Mouse (Mus musculus) liver, adult 2 months (tissue): Measurements from ENCODE around the gene Tcf7. TPM values are rescaled to one million over a fixed set of nuclear protein-coding genes. Genes with fewer than 3 reads are reported as not detected.

Experiments
- DNase-seq: peaks from one replicate; pipeline ENCODE4 v3.0.0-alpha.2; 2011; ENCODE audit warnings: low read depth, low spot score; ENCODE audit errors: extremely low read depth
- H3K27ac ChIP-seq: fragments of 200-500 bp; replicated peaks from 2 replicates; pipeline ENCODE4 v1.5.1; 2012; ENCODE audit warnings: low read depth, mild to moderate bottlenecking, control low read depth, inconsistent platforms, low read length; ENCODE audit not compliant: insufficient read depth
- H3K27me3 ChIP-seq: fragments of 200-500 bp; 2 replicates; pipeline ENCODE4 v1.6.1; 2012; ENCODE audit warnings: mild to moderate bottlenecking, moderate library complexity, low read length, inconsistent platforms; ENCODE audit not compliant: control insufficient read depth, insufficient read depth
- H3K36me3 ChIP-seq: fragments of 200-500 bp; 2 replicates; pipeline ENCODE4 v1.6.1; 2012; ENCODE audit warnings: low read length, inconsistent platforms; ENCODE audit not compliant: control insufficient read depth, insufficient read depth
- H3K4me1 ChIP-seq: fragments of 200-500 bp; 2 replicates; pipeline ENCODE4 v1.6.1; 2011; ENCODE audit warnings: low read length; ENCODE audit not compliant: control insufficient read depth, insufficient read depth
- H3K4me3 ChIP-seq: fragments of 200-500 bp; 2 replicates; pipeline ENCODE4 v1.5.1; 2011; ENCODE audit warnings: low read depth, mild to moderate bottlenecking, control low read depth, low read length, moderate library complexity; ENCODE audit not compliant: insufficient read depth
- H3K79me2 ChIP-seq: fragments of 200-500 bp; 2 replicates; pipeline ENCODE4 v1.6.1; 2012; ENCODE audit warnings: inconsistent platforms, mild to moderate bottlenecking, low read length, moderate library complexity; ENCODE audit not compliant: control insufficient read depth, insufficient read depth
- H3K9ac ChIP-seq: fragments of 200-500 bp; 2 replicates; pipeline ENCODE4 v1.6.1; 2012; ENCODE audit warnings: low read depth, mild to moderate bottlenecking, control low read depth, inconsistent platforms, low read length
- CTCF ChIP-seq: fragments of 200-500 bp; IDR thresholded peaks from 2 replicates; pipeline ENCODE4 v1.5.1; 2011; ENCODE audit warnings: low read depth, low read length, control low read depth
- POLR2A ChIP-seq: fragments of 200-500 bp; IDR thresholded peaks from 2 replicates; pipeline ENCODE4 v1.6.1; 2011; ENCODE audit warnings: low read length, control low read depth; ENCODE audit not compliant: insufficient read depth; ENCODE audit errors: extremely low read depth
- WGBS: fragments of 180-500 bp; shearing (Covaris S2); methylation state at CpG from one replicate; pipeline ENCODE4 v1.1.7; 2018; 5-methylcytosine and 5-hydroxymethylcytosine counted together
- polyA plus RNA-seq: library from polyadenylated mRNA; depleted of rRNA; stranded (reverse); fragments of >200 nt; gene quantifications from 2 replicates; pipeline ENCODE4 v1.2.3, GENCODE M21; 2012; rRNA removed
- total RNA-seq: library from RNA; depleted of rRNA; stranded (reverse); fragments of >200 nt; gene quantifications from 2 replicates; pipeline ENCODE4 v1.2.3, GENCODE M21; 2014; rRNA removed

The Tcf7 gene
- 1.1 and 1.2 TPM in 2 replicates for total RNA-seq
- polyA plus RNA-seq = 5.7 and 7.5 TPM in 2 replicates

- H3K27me3 ChIP-seq = no peaks in the 10 kb centered on the region
- 1% methylated on average over 95 of the region's 97 CpGs for WGBS
- DNase-seq = no peak
These were observed at the start of gene Tcf7 for GRCm38 (mm10) chr11:52282774-52283595. Gene Tcf7, minus strand, starts transcription at chr11:52283014.

GRCm38 (mm10) chr11:52327313-52327712, 44.5 kb upstream of the Tcf7 start:
- no peak overlapping the region for H3K27ac ChIP-seq
- TF ChIP-seq POLR2A = no peak
- no peak for TF ChIP-seq CTCF
- 75% methylated on average over 3 of the region's 3 CpGs for WGBS
- no peak overlapping the region for H3K9ac ChIP-seq
- no peak overlapping the region for H3K4me3 ChIP-seq
- no peaks in the 10 kb centered on the region for H3K4me1 ChIP-seq
- no peak for DNase-seq
- H3K27me3 ChIP-seq = no peaks in the 10 kb centered on the region
- no peaks in the 10 kb centered on the region for H3K79me2 ChIP-seq
- no peaks in the 10 kb centered on the region for H3K36me3 ChIP-seq

More at GRCm38 (mm10) chr11:52282774-52283595, at the start of gene Tcf7:
- TF ChIP-seq POLR2A (no peak), CTCF (no peak)
- Histone ChIP-seq H3K27ac (no peak within 1 kb of the TSS; the same call in 1 of the 2 replicates), H3K79me2 (no peaks in the 10 kb centered on the region), H3K9ac (peak within 1 kb of the TSS; percentile 86), H3K36me3 (no peaks in the 10 kb centered on the region), H3K4me3 (peak within 1 kb of the TSS; percentile 87), H3K4me1 (peaks cover 9% of the 10 kb centered on the region)

- H3K4me1 ChIP-seq = no peaks in the 10 kb centered on the region
- no peak for TF ChIP-seq CTCF
- no peak for TF ChIP-seq POLR2A
- 80% methylated on average over 23 of the region's 23 CpGs for WGBS
- no peak for DNase-seq
- no peak overlapping the region for H3K4me3 ChIP-seq
- no peaks in the 10 kb centered on the region for H3K36me3 ChIP-seq
- H3K79me2 ChIP-seq = no peaks in the 10 kb centered on the region
- H3K9ac ChIP-seq = no peak overlapping the region
- no peak overlapping the region for H3K27ac ChIP-seq
- H3K27me3 ChIP-seq = no peaks in the 10 kb centered on the region
These were observed 41.9 kb upstream of the Tcf7 start for GRCm38 (mm10) chr11:52324442-52325367.

GRCm38 (mm10) chr11:52321540-52321939, 38.7 kb upstream of the Tcf7 start:
- H3K79me2 ChIP-seq = no peaks in the 10 kb centered on the region
- no peaks in the 10 kb centered on the region for H3K27me3 ChIP-seq
- DNase-seq = no peak
- no peak overlapping the region for H3K4me3 ChIP-seq
- no peak overlapping the region for H3K27ac ChIP-seq
- no peaks in the 10 kb centered on the region for H3K4me1 ChIP-seq
- WGBS = 68% methylated on average over 3 of the region's 3 CpGs
- H3K9ac ChIP-seq = no peak overlapping the region
- TF ChIP-seq CTCF = no peak
- no peak for TF ChIP-seq POLR2A
- H3K36me3 ChIP-seq = no peaks in the 10 kb centered on the region

- Histone ChIP-seq H3K36me3 (no peaks in the 10 kb centered on the region), H3K4me3 (no peak overlapping the region), H3K27me3 (no peaks in the 10 kb centered on the region), H3K4me1 (no peaks in the 10 kb centered on the region), H3K9ac (no peak overlapping the region), H3K79me2 (no peaks in the 10 kb centered on the region), H3K27ac (no peak overlapping the region)
- 89% methylated on average over 4 of the region's 4 CpGs for WGBS
- TF ChIP-seq POLR2A (no peak), CTCF (no peak)
- DNase-seq = no peak
These were observed 37.7 kb upstream of the Tcf7 start for GRCm38 (mm10) chr11:52320529-52320928.
